ENCODE assay signal across 21 mouse cellular contexts in the genomic region with DNA sequence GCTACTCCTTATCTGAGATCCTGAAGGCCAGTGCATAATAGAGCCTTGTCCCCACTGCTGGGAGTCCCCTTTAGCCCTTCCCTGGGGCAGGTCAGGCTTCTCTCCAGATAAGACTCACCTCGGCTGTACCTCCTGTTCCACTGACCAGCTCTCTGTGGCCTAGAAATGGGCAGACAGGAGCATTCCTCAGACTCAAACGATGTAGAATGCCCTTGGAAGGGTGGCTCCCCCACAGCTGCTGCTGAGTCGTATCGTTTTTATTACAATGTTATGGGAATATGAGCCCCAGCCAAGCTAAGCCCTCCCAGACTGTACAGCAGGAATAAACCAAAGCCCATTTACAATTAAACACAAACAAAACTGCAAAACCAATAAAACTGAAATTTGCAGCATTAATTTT.
DNase-seq lines count a peak whose midpoint lies in the region; ATAC-seq and TF ChIP-seq lines count a peak whose summit lies in the region.
"Had no signal": no experiment of that assay in that cellular context is flagged by ENCODE, and none has a peak within 500 bp of the region (broad histone marks: within the 10 kb centered on the region; RNA-seq: fewer than 3 reads in every experiment).

No protein-coding gene starts in this region.

- H3K27me3 ChIP-seq in kidney, embryonic 16.5 days (ENCODE audit: insufficient read depth, low read length), result no peaks in the 10 kb centered on the region
- no peaks in the 10 kb centered on the region for H3K27me3 ChIP-seq in hindbrain, postnatal 0 days (ENCODE audit: insufficient read depth, low read length)
- no peaks in the 10 kb centered on the region for H3K27me3 ChIP-seq in liver, postnatal 0 days (ENCODE audit: insufficient read depth, low read length)
- H3K27me3 ChIP-seq: CH12.LX; embryonic facial prominence, embryonic 12.5 days; kidney, embryonic 15.5 days; stomach, embryonic 15.5 days had no signal

- H3K9ac ChIP-seq in kidney, embryonic 16.5 days (replicated peaks; ENCODE audit: low read length), result no peak overlapping the region
- no peak overlapping the region for H3K9ac ChIP-seq in hindbrain, postnatal 0 days (replicated peaks; ENCODE audit: low read length)
- no peak overlapping the region for H3K9ac ChIP-seq in liver, postnatal 0 days (replicated peaks)
- H3K9ac ChIP-seq: embryonic facial prominence, embryonic 12.5 days; forebrain, postnatal 0 days; kidney, embryonic 15.5 days; stomach, embryonic 15.5 days had no signal

- no peaks in the 10 kb centered on the region for H3K4me1 ChIP-seq in kidney, embryonic 16.5 days (ENCODE audit: insufficient read depth, low read length)
- H3K4me1 ChIP-seq in hindbrain, postnatal 0 days (ENCODE audit: insufficient read depth, low read length), result peaks cover 7% of the 10 kb centered on the region
- H3K4me1 ChIP-seq in liver, postnatal 0 days (ENCODE audit: insufficient read depth), result no peaks in the 10 kb centered on the region
- H3K4me1 ChIP-seq: stomach, embryonic 15.5 days had no signal

- no peak for TF ChIP-seq CTCF in hindbrain, postnatal 0 days (IDR thresholded peaks at IDR 0.05; ENCODE audit: low read depth)
- no peak for TF ChIP-seq CTCF in liver, postnatal 0 days (IDR thresholded peaks at IDR 0.05; ENCODE audit: low read depth)

- peak; percentile 23; the same call in 1 of the 2 replicates for ATAC-seq in kidney, embryonic 16.5 days (ENCODE audit: low FRiP score, low TSS enrichment)
- no peak for ATAC-seq in hindbrain, postnatal 0 days
- no peak for ATAC-seq in liver, postnatal 0 days
- ATAC-seq: intestine, postnatal 0 days had no signal

- H3K9me3 ChIP-seq in kidney, embryonic 16.5 days (ENCODE audit: low read length), result no peaks in the 10 kb centered on the region
- no peaks in the 10 kb centered on the region for H3K9me3 ChIP-seq in hindbrain, postnatal 0 days (ENCODE audit: low read length)
- no peaks in the 10 kb centered on the region for H3K9me3 ChIP-seq in liver, postnatal 0 days (ENCODE audit: low read length)
- H3K9me3 ChIP-seq: embryonic facial prominence, embryonic 12.5 days; kidney, embryonic 15.5 days; stomach, embryonic 15.5 days had no signal

- no peak overlapping the region for H3K4me2 ChIP-seq in kidney, embryonic 16.5 days (replicated peaks; ENCODE audit: low read depth, low read length)
- no peak overlapping the region for H3K4me2 ChIP-seq in hindbrain, postnatal 0 days (ENCODE audit: low read depth, low read length)
- no peak overlapping the region for H3K4me2 ChIP-seq in liver, postnatal 0 days (ENCODE audit: low read depth, low read length)
- H3K4me2 ChIP-seq: embryonic facial prominence, embryonic 12.5 days; kidney, embryonic 15.5 days; liver, embryonic 11.5 days; stomach, embryonic 15.5 days had no signal

- WGBS in kidney, embryonic 16.5 days, result 36% methylated on average over 4 of the region's 4 CpGs
- WGBS in hindbrain, postnatal 0 days, result 42% methylated on average over 4 of the region's 4 CpGs
- 72% methylated on average over 4 of the region's 4 CpGs for WGBS in liver, postnatal 0 days (ENCODE audit: insufficient replicate concordance)

- H3K36me3 ChIP-seq in kidney, embryonic 16.5 days (ENCODE audit: insufficient read depth, low read length), result no peaks in the 10 kb centered on the region
- no peaks in the 10 kb centered on the region for H3K36me3 ChIP-seq in hindbrain, postnatal 0 days (ENCODE audit: insufficient read depth, low read length)
- no peaks in the 10 kb centered on the region for H3K36me3 ChIP-seq in liver, postnatal 0 days (replicated peaks; ENCODE audit: insufficient read depth, low read length)
- H3K36me3 ChIP-seq: embryonic facial prominence, embryonic 12.5 days; kidney, embryonic 15.5 days; stomach, embryonic 15.5 days had no signal

- no peak overlapping the region for H3K4me3 ChIP-seq in kidney, embryonic 16.5 days (ENCODE audit: low read length)
- H3K4me3 ChIP-seq in hindbrain, postnatal 0 days (ENCODE audit: low read length), result no peak overlapping the region
- H3K4me3 ChIP-seq in liver, postnatal 0 days (ENCODE audit: low read depth, low read length), result no peak overlapping the region
- H3K4me3 ChIP-seq: embryonic facial prominence, embryonic 12.5 days; kidney, embryonic 15.5 days; layer of hippocampus, adult 2 months; stomach, embryonic 15.5 days had no signal

- no peak for TF ChIP-seq EP300 in liver, postnatal 0 days (IDR thresholded peaks at IDR 0.05; ENCODE audit: low read depth)

- no peak for DNase-seq in kidney, postnatal 10 days
- peak; percentile 38 for DNase-seq in ovary, adult 18-20 months (ENCODE audit: low spot score)
- no peak for DNase-seq in ovary, postnatal 14 days (ENCODE audit: low spot score)
- no peak for DNase-seq in hindbrain, postnatal 0 days (ENCODE audit: low spot score)
- peak; percentile 84 for DNase-seq in testis, postnatal 14 days (ENCODE audit: low spot score)
- DNase-seq in liver, postnatal 0 days, result no peak
- DNase-seq in embryo, embryonic 10.5 days (ENCODE audit: low spot score), result no peak
- DNase-seq: cerebellum, adult 9-10 months; forebrain, postnatal 0 days; layer of hippocampus, postnatal 36 days; lung, adult 2 months; lung, postnatal 36 days; right cerebral cortex, postnatal 25 days had no signal

- no peak overlapping the region for H3K27ac ChIP-seq in kidney, embryonic 16.5 days (ENCODE audit: low read length)
- peak overlapping the region; percentile 7; the same call in 1 of the 2 replicates for H3K27ac ChIP-seq in hindbrain, postnatal 0 days
- no peak overlapping the region for H3K27ac ChIP-seq in liver, postnatal 0 days (ENCODE audit: low read depth)
- H3K27ac ChIP-seq: embryonic facial prominence, embryonic 12.5 days; kidney, embryonic 15.5 days; layer of hippocampus, adult 2 months; stomach, embryonic 15.5 days had no signal

Comparison
In these comparisons a context has a peak if more than half of its experiments do, and no peak if none do; other contexts are left out.
1. DNase-seq: peak in ovary, adult 18-20 months (single experiment) and testis, postnatal 14 days (single experiment); none in kidney, postnatal 10 days (single experiment), ovary, postnatal 14 days (single experiment), hindbrain, postnatal 0 days (single experiment), liver, postnatal 0 days (single experiment) and embryo, embryonic 10.5 days (single experiment).